Mouse (Mus musculus) cortical plate, adult 2 months (tissue): ENCODE measurements at regions not wholly inside any gene's neighbourhood (a gene's known extent, or its start where the extent isn't known, plus 50 kb on each side); places are given as distances from the start of the nearest gene placed in this dataset.

Experiments
- CTCF ChIP-seq: fragments of 200-500 bp; IDR thresholded peaks from 2 replicates; pipeline ENCODE4 v1.5.1; 2011; ENCODE audit warnings: mild to moderate bottlenecking, control low read depth, low read length; ENCODE audit not compliant: insufficient read depth; ENCODE audit errors: extremely low read depth
- POLR2A ChIP-seq: fragments of 200-500 bp; IDR thresholded peaks from 2 replicates; pipeline ENCODE4 v1.6.1; 2011; ENCODE audit warnings: mild to moderate bottlenecking, low read length, control low read depth; ENCODE audit not compliant: insufficient read depth; ENCODE audit errors: extremely low read depth

GRCm38 (mm10) chr6:51330069-51330706 is 102.3 kb upstream of the Nfe2l3 start:
- TF ChIP-seq CTCF (no peak), POLR2A (no peak)
